Mouse (Mus musculus): ENCODE measurements around the gene Pnliprp2.

- TF ChIP-seq CTCF (IDR thresholded peaks at IDR 0.05; ENCODE audit: low read depth, low read length) (no peak), POLR2A (IDR thresholded peaks at IDR 0.05; ENCODE audit: insufficient read depth, low read length) (no peak), EP300 (IDR thresholded peaks at IDR 0.05; ENCODE audit: insufficient read depth, low read depth, low read length) (no peak)
Observed at GRCm38 (mm10) chr19:58767329-58767728, 7.8 kb downstream of the Pnliprp2 start.
